Mouse (Mus musculus) right cerebral cortex, postnatal 4 days (tissue): ENCODE data around the gene Dusp10.

Experiments
- DNase-seq: peaks from one replicate; pipeline ENCODE4 v3.0.0-alpha.2; 2022

Dusp10 gene

GRCm38 (mm10) chr1:184107448-184107847 is 94.3 kb downstream of the Dusp10 start:
- DNase-seq: no peak

- DNase-seq: no peak
Measured at GRCm38 (mm10) chr1:184108254-184108653, 95.2 kb downstream of the Dusp10 start.

- DNase-seq: no peak
Measured at GRCm38 (mm10) chr1:184117586-184117985, 104.5 kb downstream of the Dusp10 start.

- no peak for DNase-seq
Measured at GRCm38 (mm10) chr1:184117991-184118390, 104.9 kb downstream of the Dusp10 start.

- no peak for DNase-seq
Measured at GRCm38 (mm10) chr1:184118586-184118985, 105.5 kb downstream of the Dusp10 start.
